Mouse (Mus musculus): ENCODE measurements around the gene Kctd11. TPM values are rescaled to one million over a fixed set of nuclear protein-coding genes. Genes with fewer than 3 reads are reported as not detected.
"Not testable (repeated sequence)": the region's sequence is repeated elsewhere in the genome, so short reads cannot be mapped to it uniquely, and the experiment has no call there.

Kctd11 gene
- polyA plus RNA-seq, 1 experiment from 2014 or later: 7.7 TPM

DNA sequence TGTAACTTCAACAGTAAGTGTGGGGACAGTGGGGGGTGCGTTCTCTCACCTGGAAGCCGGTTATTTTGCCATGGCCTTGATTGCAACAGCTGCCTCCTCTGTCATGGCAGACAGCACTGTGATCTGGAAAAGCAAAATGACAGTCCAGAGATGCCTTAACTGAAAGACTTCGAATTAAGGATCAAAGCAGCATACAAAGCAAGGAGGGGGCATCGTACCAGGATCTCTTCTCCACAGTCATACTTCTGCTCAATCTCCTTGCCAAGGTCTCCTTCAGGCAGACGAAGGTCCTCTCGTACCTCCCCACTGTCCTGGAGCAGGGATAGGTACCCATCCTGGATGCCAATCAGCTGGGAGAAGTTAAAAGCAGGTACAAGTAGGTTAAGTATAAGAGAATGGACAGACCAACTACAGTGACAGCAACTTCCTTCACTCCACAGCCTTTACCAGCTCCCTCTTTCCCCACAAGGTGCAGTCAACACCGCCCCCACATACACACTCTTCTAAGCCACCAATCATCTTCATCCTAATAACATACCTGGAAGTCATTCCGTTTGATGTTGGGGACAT is 36.3 kb upstream of the Kctd11 start:
- H3K9me3 ChIP-seq (replicated peaks; ENCODE audit: low read length): no peaks in the 10 kb centered on the region
- no peak overlapping the region for H3K4me2 ChIP-seq (ENCODE audit: low read length)
- peaks cover 18% of the 10 kb centered on the region for H3K4me1 ChIP-seq (replicated peaks; ENCODE audit: insufficient read depth, low read length)
- WGBS: 85% methylated on average over 8 of the region's 8 CpGs
- H3K4me3 ChIP-seq (replicated peaks; ENCODE audit: low read depth, low read length): no peak overlapping the region
- DNase-seq (ENCODE audit: low spot score) (no peak), ATAC-seq (replicated peaks; ENCODE audit: low FRiP score, low read depth) (no peak)
- H3K27me3 ChIP-seq (ENCODE audit: insufficient read depth, low read length): no peaks in the 10 kb centered on the region
- no peak overlapping the region for H3K27ac ChIP-seq
- no peak overlapping the region for H3K9ac ChIP-seq (ENCODE audit: low read depth, low read length)
- H3K36me3 ChIP-seq (ENCODE audit: insufficient read depth, low read length): peaks cover 38% of the 10 kb centered on the region
- no peak for TF ChIP-seq CTCF (IDR thresholded peaks at IDR 0.05; ENCODE audit: low read depth)

- H3K36me3 ChIP-seq (ENCODE audit: insufficient read depth, low read length): peaks cover 40% of the 10 kb centered on the region
- not testable (repeated sequence) for H3K4me3 ChIP-seq (replicated peaks; ENCODE audit: low read depth, low read length); H3K27me3 ChIP-seq (ENCODE audit: insufficient read depth, low read length); H3K27ac ChIP-seq; H3K4me2 ChIP-seq (ENCODE audit: low read length); ATAC-seq (replicated peaks; ENCODE audit: low FRiP score, low read depth); DNase-seq (ENCODE audit: low spot score); H3K9me3 ChIP-seq (replicated peaks; ENCODE audit: low read length); H3K9ac ChIP-seq (ENCODE audit: low read depth, low read length)
- 52% methylated on average over 7 of the region's 7 CpGs for WGBS
- H3K4me1 ChIP-seq (replicated peaks; ENCODE audit: insufficient read depth, low read length): peaks cover 18% of the 10 kb centered on the region
Observed at GRCm38 (mm10) chr11:69916652-69917378, 35.6 kb upstream of the Kctd11 start.

DNA sequence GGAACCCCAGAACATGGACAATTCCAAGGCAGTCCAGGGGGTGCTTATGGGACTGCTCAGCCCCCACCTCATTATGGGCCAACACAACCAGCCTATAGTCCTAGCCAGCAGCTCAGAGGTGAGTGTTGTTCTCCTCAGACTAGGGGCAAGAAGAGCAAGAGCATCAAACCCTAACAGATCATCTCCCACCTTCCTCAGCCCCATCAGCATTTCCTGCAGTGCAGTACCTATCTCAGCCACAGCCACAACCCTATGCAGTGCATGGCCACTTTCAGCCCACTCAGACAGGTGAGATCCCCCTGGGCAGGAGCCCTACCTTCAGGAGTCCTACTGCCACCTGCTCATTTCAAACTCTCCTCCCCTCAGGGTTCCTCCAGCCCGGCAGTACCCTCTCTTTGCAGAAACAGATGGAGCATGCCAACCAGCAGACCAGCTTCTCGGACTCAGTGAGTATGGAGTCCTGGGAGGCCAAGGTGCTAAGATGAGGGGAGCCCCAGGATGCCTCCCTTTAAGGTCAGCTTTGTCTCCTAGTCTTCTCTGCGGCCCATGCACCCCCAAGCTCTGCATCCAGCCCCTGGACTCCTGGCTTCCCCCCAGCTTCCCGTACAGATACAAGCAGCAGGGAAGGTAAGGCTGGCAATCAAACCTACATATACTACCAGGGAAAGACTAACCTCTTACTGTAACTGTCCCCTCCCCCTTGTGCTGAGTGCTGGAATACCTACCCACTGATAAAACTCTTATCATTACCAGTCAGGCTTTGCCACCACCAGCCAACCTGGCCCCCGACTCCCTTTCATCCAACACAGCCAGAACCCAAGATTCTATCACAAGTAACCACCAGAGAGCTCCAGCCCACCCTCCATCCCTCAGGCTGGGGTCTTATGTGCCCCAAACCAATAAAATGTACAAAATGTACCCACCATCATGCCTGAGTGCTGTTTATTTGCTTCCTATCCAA is 34.7 kb upstream of the Kctd11 start:
- no peak for TF ChIP-seq CTCF (IDR thresholded peaks at IDR 0.05; ENCODE audit: low read depth)
- no peak for DNase-seq (ENCODE audit: low spot score)

DNA sequence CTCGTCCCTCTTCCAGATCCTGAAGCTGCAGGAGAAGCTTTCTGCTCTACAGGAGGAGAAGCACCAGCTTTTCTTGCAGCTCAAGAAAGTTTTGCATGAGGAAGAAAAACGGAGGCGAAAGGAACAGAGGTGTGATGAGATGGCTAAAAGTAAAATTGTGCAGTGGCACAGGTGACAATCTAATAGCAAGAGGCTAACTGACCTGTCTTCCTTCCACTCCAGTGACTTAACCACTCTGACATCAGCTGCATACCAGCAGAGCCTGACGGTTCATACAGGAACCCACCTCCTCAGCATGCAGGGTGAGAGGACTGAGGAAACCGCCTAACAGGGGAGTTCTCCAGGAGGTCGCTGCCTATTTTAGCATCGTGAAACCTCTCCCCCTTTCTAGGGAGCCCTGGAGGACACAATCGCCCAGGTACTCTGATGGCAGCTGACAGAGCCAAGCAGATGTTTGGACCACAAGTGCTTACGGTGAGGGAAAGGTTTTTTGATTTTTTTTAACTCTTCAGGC is 33.8 kb upstream of the Kctd11 start:
- ATAC-seq (replicated peaks; ENCODE audit: low FRiP score, low read depth): no peak
- no peak for TF ChIP-seq CTCF (IDR thresholded peaks at IDR 0.05; ENCODE audit: low read depth)
- H3K36me3 ChIP-seq (ENCODE audit: insufficient read depth, low read length): peaks cover 56% of the 10 kb centered on the region
- WGBS: 25% methylated on average over 9 of the region's 9 CpGs
- H3K4me1 ChIP-seq (replicated peaks; ENCODE audit: insufficient read depth, low read length): peaks cover 18% of the 10 kb centered on the region
- no peak for DNase-seq (ENCODE audit: low spot score)
- H3K9me3 ChIP-seq (replicated peaks; ENCODE audit: low read length): no peaks in the 10 kb centered on the region
- no peaks in the 10 kb centered on the region for H3K27me3 ChIP-seq (ENCODE audit: insufficient read depth, low read length)
- no peak overlapping the region for H3K27ac ChIP-seq
- H3K9ac ChIP-seq (ENCODE audit: low read depth, low read length): no peak overlapping the region
- H3K4me2 ChIP-seq (ENCODE audit: low read length): peak overlapping the region; percentile 99
- peak overlapping the region; percentile 64 for H3K4me3 ChIP-seq (replicated peaks; ENCODE audit: low read depth, low read length)

More for the DNA sequence above, 34.7 kb upstream of the Kctd11 start:
- Histone ChIP-seq H3K4me1 (replicated peaks; ENCODE audit: insufficient read depth, low read length) (peaks cover 18% of the 10 kb centered on the region), H3K9me3 (replicated peaks; ENCODE audit: low read length) (no peaks in the 10 kb centered on the region), H3K4me2 (ENCODE audit: low read length) (no peak overlapping the region), H3K27me3 (ENCODE audit: insufficient read depth, low read length) (no peaks in the 10 kb centered on the region), H3K9ac (ENCODE audit: low read depth, low read length) (no peak overlapping the region), H3K4me3 (replicated peaks; ENCODE audit: low read depth, low read length) (no peak overlapping the region), H3K36me3 (ENCODE audit: insufficient read depth, low read length) (peaks cover 48% of the 10 kb centered on the region), H3K27ac (no peak overlapping the region)
- WGBS: 60% methylated on average over 5 of the region's 5 CpGs
- no peak for ATAC-seq (replicated peaks; ENCODE audit: low FRiP score, low read depth)

DNA sequence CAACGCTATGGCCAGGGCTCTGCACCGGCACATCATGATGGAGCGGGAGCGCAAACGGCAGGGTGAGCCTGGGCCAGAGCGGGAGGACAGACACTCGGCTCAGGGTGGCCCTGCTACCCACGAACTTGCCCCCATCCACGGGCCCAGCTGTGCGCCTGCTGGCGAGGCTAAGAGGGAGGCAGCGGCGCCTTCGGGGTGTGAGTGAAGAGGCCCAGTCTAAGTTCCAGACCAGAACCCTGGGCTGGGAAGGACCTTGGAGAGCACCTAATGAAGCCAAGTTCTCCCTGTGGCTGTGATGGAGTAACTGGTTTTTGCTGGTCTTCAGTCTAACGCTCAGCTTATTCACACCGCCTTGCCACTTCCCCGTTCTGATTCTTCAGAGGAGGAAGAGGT is 33.2 kb upstream of the Kctd11 start:
- Histone ChIP-seq H3K9ac (ENCODE audit: low read depth, low read length) (peak overlapping the region; percentile 82), H3K4me2 (ENCODE audit: low read length) (peak overlapping the region; percentile 99), H3K9me3 (replicated peaks; ENCODE audit: low read length) (no peaks in the 10 kb centered on the region), H3K27me3 (ENCODE audit: insufficient read depth, low read length) (no peaks in the 10 kb centered on the region), H3K27ac (peak overlapping the region; percentile 86), H3K4me3 (replicated peaks; ENCODE audit: low read depth, low read length) (peak overlapping the region; percentile 64), H3K36me3 (ENCODE audit: insufficient read depth, low read length) (peaks cover 62% of the 10 kb centered on the region), H3K4me1 (replicated peaks; ENCODE audit: insufficient read depth, low read length) (peaks cover 15% of the 10 kb centered on the region)
- DNase-seq (ENCODE audit: low spot score) (peak; percentile 37), ATAC-seq (replicated peaks; ENCODE audit: low FRiP score, low read depth) (no peak; the same call in 1 of the 2 replicates)
- 1% methylated on average over 17 of the region's 17 CpGs for WGBS
- no peak for TF ChIP-seq CTCF (IDR thresholded peaks at IDR 0.05; ENCODE audit: low read depth)
